Mouse (Mus musculus) heart, adult 9 months (tissue): ENCODE data around the gene Wdr73.

ENCODE experiments used
- DNase-seq, 2 experiments: peaks; one replicate each; pipeline ENCODE4 v3.0.0; 2022; ENCODE audit warnings: low spot score in 2 of 2

Gene Wdr73

GRCm38 (mm10) chr7:80855316-80855715 is 45.8 kb downstream of the Wdr73 start:
- no peak for DNase-seq

DNA sequence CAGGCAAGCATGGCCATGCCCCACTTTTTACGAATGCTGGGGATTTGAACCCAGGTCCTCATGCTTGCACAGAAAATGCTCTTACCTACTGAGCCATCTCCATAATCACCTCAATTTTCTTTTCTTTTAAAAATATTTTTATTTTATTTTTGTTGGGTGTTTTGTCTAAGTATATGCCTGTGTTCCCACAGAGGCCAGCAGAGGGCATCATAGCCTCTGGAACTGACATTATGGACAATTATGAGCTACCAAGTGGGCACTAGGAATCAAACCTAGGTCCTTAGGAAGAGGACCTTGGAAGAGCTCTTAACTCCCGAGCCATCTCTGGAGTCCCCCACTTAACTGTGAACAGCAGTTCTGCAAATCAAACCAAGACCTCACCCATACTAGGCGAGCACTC is 47.9 kb downstream of the Wdr73 start:
- no peak for DNase-seq

GRCm38 (mm10) chr7:80850520-80850919 is 50.5 kb downstream of the Wdr73 start:
- no peak for DNase-seq

DNA sequence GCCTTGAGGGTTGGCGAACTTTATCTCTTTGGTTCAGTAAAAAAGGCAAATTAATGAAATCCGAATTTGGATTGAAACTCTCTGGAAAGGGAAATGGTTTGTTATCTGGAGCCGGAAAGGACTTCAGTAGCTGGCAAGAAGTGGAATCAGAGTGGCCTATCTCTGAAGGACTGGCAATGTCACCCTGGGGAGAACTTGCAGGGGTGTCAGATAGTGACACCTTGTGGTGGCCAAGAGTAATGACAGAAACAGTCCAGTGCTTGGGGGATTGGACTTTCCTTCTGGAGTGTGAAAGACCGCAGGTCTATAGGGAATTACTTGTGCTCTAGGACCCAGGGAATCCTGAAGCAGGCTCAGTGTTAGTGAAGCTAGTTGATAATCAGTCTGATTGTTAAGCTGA is 51.4 kb downstream of the Wdr73 start:
- peak; percentile 60 to 67 for DNase-seq

- no peak for DNase-seq
These were observed 51.8 kb downstream of the Wdr73 start for GRCm38 (mm10) chr7:80849267-80849666.

GRCm38 (mm10) chr7:80846709-80847108 is 54.4 kb downstream of the Wdr73 start:
- no peak for DNase-seq

- no peak for DNase-seq
These were observed 54.8 kb downstream of the Wdr73 start for GRCm38 (mm10) chr7:80846280-80846678.

- DNase-seq = peak; percentile 44 to 51
These were observed 55.3 kb downstream of the Wdr73 start for GRCm38 (mm10) chr7:80845621-80846279.

DNA sequence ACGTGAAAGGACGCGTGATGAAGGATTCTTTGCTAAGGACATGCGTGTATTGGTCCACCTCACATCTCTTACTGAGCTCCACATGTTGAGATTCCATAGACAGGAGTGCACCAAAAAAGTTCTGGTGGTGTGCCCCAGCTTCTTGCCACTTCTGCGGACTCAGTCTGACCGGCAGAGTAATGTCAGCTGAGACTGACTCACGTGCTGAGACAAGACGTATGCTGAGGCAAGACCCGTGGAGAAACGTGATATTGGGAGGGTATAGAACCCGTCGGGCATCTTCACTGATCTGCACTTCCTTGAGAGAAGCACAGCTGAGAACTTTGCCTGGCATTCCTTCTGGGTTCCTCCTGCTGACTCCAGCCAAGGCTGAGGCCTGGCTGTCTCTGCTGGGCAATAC is 56.4 kb downstream of the Wdr73 start:
- DNase-seq = no peak

GRCm38 (mm10) chr7:80843910-80844640 is 57.0 kb downstream of the Wdr73 start:
- DNase-seq = no peak

DNA sequence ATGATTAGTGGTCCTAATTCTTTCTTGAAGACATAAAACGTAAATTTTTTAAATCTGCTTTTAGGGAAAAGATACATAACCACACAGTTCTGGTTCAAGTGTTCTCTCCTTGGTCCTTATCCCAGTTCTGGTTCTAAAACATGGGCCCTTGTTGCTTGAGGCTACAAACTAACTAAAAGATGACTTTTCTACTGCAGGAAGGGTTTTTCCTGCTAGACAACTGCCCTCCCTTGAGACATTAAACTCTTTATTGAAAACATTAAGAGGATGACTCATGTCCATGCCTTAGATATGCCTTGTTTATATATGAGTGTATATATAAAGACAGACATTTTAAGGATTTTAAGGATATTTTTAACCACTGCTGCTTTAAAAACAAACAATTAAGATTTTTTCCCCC is 57.9 kb downstream of the Wdr73 start:
- no peak for DNase-seq

GRCm38 (mm10) chr7:80842132-80842531 is 58.9 kb downstream of the Wdr73 start:
- no peak for DNase-seq

- DNase-seq = no peak
These were observed 60.1 kb downstream of the Wdr73 start for GRCm38 (mm10) chr7:80840937-80841336.
